Mouse (Mus musculus) limb, embryonic 12.5 days (tissue): ENCODE measurements around the gene Adpgk. TPM values are rescaled to one million over a fixed set of nuclear protein-coding genes. Genes with fewer than 3 reads are reported as not detected.

Experiments used
- ATAC-seq: fragments of 200-750 bp; cut with Nextera tagmentation; 2 replicates; pipeline ENCODE4 v1.8.0; 2017; ENCODE audit warnings: low read depth, moderate TSS enrichment; ENCODE audit not compliant: insufficient number of reproducible peaks, insufficient read depth, low FRiP score, low TSS enrichment
- H3K27ac ChIP-seq: fragments of 300-500 bp; sonication (generic); 2 replicates; pipeline ENCODE4 v1.5.1; 2016; ENCODE audit warnings: mild to moderate bottlenecking, moderate library complexity
- H3K27me3 ChIP-seq: fragments of 300-500 bp; sonication (generic); 2 replicates; pipeline ENCODE4 v1.6.1; 2016; ENCODE audit warnings: mild to moderate bottlenecking, moderate library complexity
- H3K36me3 ChIP-seq: fragments of 300-500 bp; sonication (generic); 2 replicates; pipeline ENCODE4 v1.6.1; 2016; ENCODE audit warnings: mild to moderate bottlenecking, moderate library complexity
- H3K4me1 ChIP-seq: fragments of 300-500 bp; sonication (generic); replicated peaks from 2 replicates; pipeline ENCODE4 v1.6.1; 2016
- H3K4me2 ChIP-seq: fragments of 300-500 bp; sonication (generic); 2 replicates; pipeline ENCODE4 v1.6.1; 2016; ENCODE audit warnings: mild to moderate bottlenecking, moderate library complexity
- H3K4me3 ChIP-seq: fragments of 300-500 bp; sonication (generic); replicated peaks from 2 replicates; pipeline ENCODE4 v1.5.1; 2016; ENCODE audit warnings: mild to moderate bottlenecking
- H3K9ac ChIP-seq: fragments of 300-500 bp; sonication (generic); replicated peaks from 2 replicates; pipeline ENCODE4 v1.6.1; 2016; ENCODE audit warnings: mild to moderate bottlenecking, moderate library complexity
- H3K9me3 ChIP-seq: fragments of 300-500 bp; sonication (generic); 2 replicates; pipeline ENCODE4 v1.6.1; 2016; ENCODE audit warnings: mild to moderate bottlenecking, moderate library complexity
- WGBS: fragments of 180-500 bp; shearing (Covaris S2); methylation state at CpG from one replicate; pipeline ENCODE4 v1.1.7; 2016; 5-methylcytosine and 5-hydroxymethylcytosine counted together
- polyA plus RNA-seq: library from polyadenylated mRNA; unstranded; fragments of >200 nt; fragmentation: Nextera tagmentation; extraction: Ambion mirVana; gene quantifications from 2 replicates; pipeline ENCODE4 v1.2.1, GENCODE M21; 2016

Gene Adpgk
- 47.4 and 49.5 TPM in 2 replicates for polyA plus RNA-seq

GRCm38 (mm10) chr9:59290957-59291687 lies at the start of gene Adpgk:
Gene Adpgk (plus strand): TSS chr9:59291558.
- Histone ChIP-seq H3K4me2 (peak within 1 kb of the TSS; percentile 69), H3K36me3 (no peaks in the 10 kb centered on the region), H3K4me3 (peak within 1 kb of the TSS; percentile 97), H3K27me3 (no peaks in the 10 kb centered on the region), H3K27ac (peak within 1 kb of the TSS; percentile 97), H3K9me3 (no peaks in the 10 kb centered on the region), H3K4me1 (peaks cover 43% of the 10 kb centered on the region), H3K9ac (peak within 1 kb of the TSS; percentile 95)
- WGBS: 2% methylated on average over 58 of the region's 58 CpGs
- ATAC-seq: peak; percentile 94

- ATAC-seq: no peak
- H3K27ac ChIP-seq: no peak overlapping the region
- H3K9ac ChIP-seq: no peak overlapping the region
- no peak overlapping the region for H3K4me2 ChIP-seq
- 49% methylated on average over 7 of the region's 7 CpGs for WGBS
- no peak overlapping the region for H3K4me3 ChIP-seq
- H3K9me3 ChIP-seq: 0 out of 2 replicates have a peak, but pooled peaks cover 5% of the 10 kb centered on the region
- H3K36me3 ChIP-seq: no peaks in the 10 kb centered on the region
- peaks cover 21% of the 10 kb centered on the region for H3K4me1 ChIP-seq
- H3K27me3 ChIP-seq: no peaks in the 10 kb centered on the region
Observed at GRCm38 (mm10) chr9:59245181-59245580, 46.2 kb upstream of the Adpgk start.

- Histone ChIP-seq H3K27me3 (no peaks in the 10 kb centered on the region), H3K36me3 (no peaks in the 10 kb centered on the region), H3K9me3 (0 out of 2 replicates have a peak, but pooled peaks cover 5% of the 10 kb centered on the region), H3K27ac (peak overlapping the region; percentile 73; the same call in 1 of the 2 replicates), H3K4me1 (peaks cover 21% of the 10 kb centered on the region), H3K4me3 (no peak overlapping the region), H3K4me2 (peak overlapping the region; percentile 10; the same call in 1 of the 2 replicates), H3K9ac (no peak overlapping the region)
- peak; percentile 68; the same call in 1 of the 2 replicates for ATAC-seq
- WGBS: 24% methylated on average over 6 of the region's 6 CpGs
Observed at GRCm38 (mm10) chr9:59246456-59247029, 44.8 kb upstream of the Adpgk start.

GRCm38 (mm10) chr9:59249359-59249758 lies 42.0 kb upstream of the Adpgk start:
- peaks cover 21% of the 10 kb centered on the region for H3K4me1 ChIP-seq
- no peak for ATAC-seq
- no peak overlapping the region for H3K9ac ChIP-seq
- H3K27ac ChIP-seq: no peak overlapping the region
- H3K36me3 ChIP-seq: no peaks in the 10 kb centered on the region
- no peak overlapping the region for H3K4me2 ChIP-seq
- no peaks in the 10 kb centered on the region for H3K27me3 ChIP-seq
- H3K4me3 ChIP-seq: no peak overlapping the region
- H3K9me3 ChIP-seq: 0 out of 2 replicates have a peak, but pooled peaks cover 5% of the 10 kb centered on the region
- WGBS: 81% methylated on average over 3 of the region's 3 CpGs

- no peak for ATAC-seq
- Histone ChIP-seq H3K27ac (no peak overlapping the region), H3K27me3 (no peaks in the 10 kb centered on the region), H3K9ac (no peak overlapping the region), H3K9me3 (0 out of 2 replicates have a peak, but pooled peaks cover 5% of the 10 kb centered on the region), H3K4me1 (peaks cover 18% of the 10 kb centered on the region), H3K36me3 (no peaks in the 10 kb centered on the region), H3K4me3 (no peak overlapping the region), H3K4me2 (no peak overlapping the region)
- WGBS: 67% methylated on average over 3 of the region's 3 CpGs
Observed at GRCm38 (mm10) chr9:59250272-59250671, 41.1 kb upstream of the Adpgk start.

GRCm38 (mm10) chr9:59254716-59255421 lies 36.5 kb upstream of the Adpgk start:
- Histone ChIP-seq H3K4me2 (no peak overlapping the region), H3K9ac (no peak overlapping the region), H3K4me1 (peaks cover 4% of the 10 kb centered on the region; the same call in 1 of the 2 replicates), H3K27me3 (no peaks in the 10 kb centered on the region), H3K9me3 (0 out of 2 replicates have a peak, but pooled peaks cover 2% of the 10 kb centered on the region), H3K27ac (no peak overlapping the region), H3K36me3 (no peaks in the 10 kb centered on the region), H3K4me3 (no peak overlapping the region)
- 77% methylated on average over 5 of the region's 5 CpGs for WGBS
- ATAC-seq: no peak

- WGBS: 55% methylated on average over 9 of the region's 9 CpGs
- no peak for ATAC-seq
- H3K9me3 ChIP-seq: no peaks in the 10 kb centered on the region
- no peak overlapping the region for H3K9ac ChIP-seq
- H3K4me3 ChIP-seq: no peak overlapping the region
- no peaks in the 10 kb centered on the region for H3K27me3 ChIP-seq
- H3K4me2 ChIP-seq: no peak overlapping the region
- H3K4me1 ChIP-seq: peaks cover 30% of the 10 kb centered on the region
- H3K27ac ChIP-seq: peak overlapping the region; percentile 54; the same call in 1 of the 2 replicates
- no peaks in the 10 kb centered on the region for H3K36me3 ChIP-seq
Observed at GRCm38 (mm10) chr9:59259806-59260454, 31.4 kb upstream of the Adpgk start.

GRCm38 (mm10) chr9:59266332-59266731 lies 25.0 kb upstream of the Adpgk start:
- no peaks in the 10 kb centered on the region for H3K36me3 ChIP-seq
- WGBS: 51% methylated on average over 6 of the region's 6 CpGs
- H3K27ac ChIP-seq: no peak overlapping the region
- H3K4me1 ChIP-seq: peaks cover 15% of the 10 kb centered on the region
- no peak overlapping the region for H3K4me2 ChIP-seq
- no peak overlapping the region for H3K9ac ChIP-seq
- ATAC-seq: no peak
- no peaks in the 10 kb centered on the region for H3K9me3 ChIP-seq
- no peak overlapping the region for H3K4me3 ChIP-seq
- no peaks in the 10 kb centered on the region for H3K27me3 ChIP-seq

GRCm38 (mm10) chr9:59269728-59270127 lies 21.6 kb upstream of the Adpgk start:
- WGBS: 19% methylated on average over 5 of the region's 5 CpGs
- Histone ChIP-seq H3K4me2 (no peak overlapping the region), H3K4me3 (no peak overlapping the region), H3K27ac (no peak overlapping the region), H3K4me1 (0 out of 2 replicates have a peak, but pooled peaks cover 4% of the 10 kb centered on the region), H3K9ac (no peak overlapping the region), H3K36me3 (no peaks in the 10 kb centered on the region), H3K27me3 (no peaks in the 10 kb centered on the region), H3K9me3 (no peaks in the 10 kb centered on the region)
- ATAC-seq: peak; percentile 26; the same call in 1 of the 2 replicates

GRCm38 (mm10) chr9:59271081-59271480 lies 20.3 kb upstream of the Adpgk start:
- 0 out of 2 replicates have a peak, but pooled peaks cover 4% of the 10 kb centered on the region for H3K4me1 ChIP-seq
- H3K4me2 ChIP-seq: no peak overlapping the region
- no peaks in the 10 kb centered on the region for H3K36me3 ChIP-seq
- no peaks in the 10 kb centered on the region for H3K9me3 ChIP-seq
- ATAC-seq: no peak
- H3K9ac ChIP-seq: no peak overlapping the region
- no peaks in the 10 kb centered on the region for H3K27me3 ChIP-seq
- H3K4me3 ChIP-seq: no peak overlapping the region
- WGBS: 29% methylated on average over 4 of the region's 4 CpGs
- no peak overlapping the region for H3K27ac ChIP-seq
